Mouse (Mus musculus) heart, postnatal 0 days (tissue): Measurements from ENCODE around the gene Rpl27a.

Experiments
- CTCF ChIP-seq: IDR thresholded peaks from 2 replicates; pipeline ENCODE4 v1.5.1; 2016; ENCODE audit warnings: antibody characterized with exemption, control low read depth, low read depth
- EP300 ChIP-seq: IDR thresholded peaks from 2 replicates; pipeline ENCODE4 v1.6.1; 2016; ENCODE audit warnings: antibody characterized with exemption, low read depth

DNA sequence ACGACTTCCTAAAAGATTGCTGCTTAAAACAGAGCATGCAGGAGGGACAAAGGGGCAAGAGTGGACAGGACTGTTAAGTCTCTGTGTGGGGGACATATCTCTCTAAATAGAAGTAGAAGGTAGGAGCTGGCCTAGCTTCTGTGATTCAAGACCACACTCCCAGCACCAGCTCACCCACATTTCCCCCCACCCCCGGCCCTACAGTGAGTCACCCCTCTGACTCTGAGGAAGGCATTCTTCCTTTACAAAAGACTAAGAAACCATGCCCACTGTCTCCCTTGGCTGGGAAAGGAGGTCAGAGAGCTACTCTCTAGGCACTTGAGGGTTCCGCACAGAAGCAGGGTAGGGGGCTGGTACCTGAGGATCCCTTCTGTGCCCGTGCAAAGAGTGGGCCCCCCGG, 34.7 kb upstream of the Rpl27a start:
- TF ChIP-seq CTCF (no peak), EP300 (no peak)
